Mouse (Mus musculus) fibroblast of lung, adult 2 months (primary cell): ENCODE results near the gene Rnf31.

ENCODE experiments used
- DNase-seq: peaks from one replicate; pipeline ENCODE4 v3.0.0-alpha.2; 2011; ENCODE audit warnings: low read depth

Gene Rnf31

GRCm38 (mm10) chr14:55651528-55651927 lies 60.0 kb downstream of the Rnf31 start:
- no peak for DNase-seq
